Mouse (Mus musculus) liver, embryonic 11.5 days (tissue): Measurements from ENCODE around the gene Drc7. TPM values are rescaled to one million over a fixed set of nuclear protein-coding genes. Genes with fewer than 3 reads are reported as not detected.

Source experiments
- ATAC-seq: fragments of 200-750 bp; cut with Nextera tagmentation; replicated peaks from 2 replicates; pipeline ENCODE4 v1.8.0; 2017; ENCODE audit warnings: moderate number of reproducible peaks, mild to moderate bottlenecking, moderate TSS enrichment, moderate library complexity; ENCODE audit not compliant: low FRiP score
- DNase-seq: peaks from one replicate; pipeline ENCODE4 v3.0.0-alpha.2; 2017; ENCODE audit warnings: low spot score
- H3K27ac ChIP-seq: fragments of 300-500 bp; sonication (generic); 2 replicates; pipeline ENCODE4 v1.5.1; 2014; ENCODE audit warnings: mild to moderate bottlenecking, low read depth, low read length, control low read depth
- H3K27me3 ChIP-seq: fragments of 300-500 bp; sonication (generic); replicated peaks from 2 replicates; pipeline ENCODE4 v1.6.1; 2014; ENCODE audit warnings: low read length, mixed read lengths; ENCODE audit not compliant: control insufficient read depth, insufficient read depth
- H3K36me3 ChIP-seq: fragments of 300-500 bp; sonication (generic); 2 replicates; pipeline ENCODE4 v1.6.1; 2014; ENCODE audit warnings: mild to moderate bottlenecking, low read length, moderate library complexity, mixed read lengths; ENCODE audit not compliant: control insufficient read depth, insufficient read depth
- H3K4me1 ChIP-seq: fragments of 300-500 bp; sonication (generic); replicated peaks from 2 replicates; pipeline ENCODE4 v1.6.1; 2014; ENCODE audit warnings: low read length, mixed read lengths; ENCODE audit not compliant: control insufficient read depth, insufficient read depth
- H3K4me2 ChIP-seq: fragments of 300-500 bp; sonication (generic); 2 replicates; pipeline ENCODE4 v1.6.1; 2014; ENCODE audit warnings: mild to moderate bottlenecking, control low read depth, moderate library complexity
- H3K4me3 ChIP-seq: fragments of 300-500 bp; sonication (generic); 2 replicates; pipeline ENCODE4 v1.5.1; 2014; ENCODE audit warnings: low read depth, low read length, control low read depth
- H3K9ac ChIP-seq: fragments of 300-500 bp; sonication (generic); 2 replicates; pipeline ENCODE4 v1.6.1; 2014; ENCODE audit warnings: low read depth, low read length, control low read depth
- H3K9me3 ChIP-seq: fragments of 300-500 bp; sonication (generic); 2 replicates; pipeline ENCODE4 v1.6.1; 2016; ENCODE audit warnings: low read length, inconsistent platforms, mixed read lengths; ENCODE audit not compliant: control insufficient read depth
- WGBS: fragments of 180-500 bp; shearing (Covaris S2); extraction: QIAGEN DNeasy Blood & Tissue Kit; methylation state at CpG from one replicate; pipeline ENCODE4 v1.1.7; 2014; 5-methylcytosine and 5-hydroxymethylcytosine counted together
- polyA plus RNA-seq: library from polyadenylated mRNA; unstranded; fragments of >200 nt; fragmentation: Nextera tagmentation; extraction: Ambion mirVana; gene quantifications from 2 replicates; pipeline ENCODE4 v1.2.1, GENCODE M21; 2014

Gene Drc7
- polyA plus RNA-seq, result 0.26 TPM in 1 of 2 replicates, not detected in the other

DNA sequence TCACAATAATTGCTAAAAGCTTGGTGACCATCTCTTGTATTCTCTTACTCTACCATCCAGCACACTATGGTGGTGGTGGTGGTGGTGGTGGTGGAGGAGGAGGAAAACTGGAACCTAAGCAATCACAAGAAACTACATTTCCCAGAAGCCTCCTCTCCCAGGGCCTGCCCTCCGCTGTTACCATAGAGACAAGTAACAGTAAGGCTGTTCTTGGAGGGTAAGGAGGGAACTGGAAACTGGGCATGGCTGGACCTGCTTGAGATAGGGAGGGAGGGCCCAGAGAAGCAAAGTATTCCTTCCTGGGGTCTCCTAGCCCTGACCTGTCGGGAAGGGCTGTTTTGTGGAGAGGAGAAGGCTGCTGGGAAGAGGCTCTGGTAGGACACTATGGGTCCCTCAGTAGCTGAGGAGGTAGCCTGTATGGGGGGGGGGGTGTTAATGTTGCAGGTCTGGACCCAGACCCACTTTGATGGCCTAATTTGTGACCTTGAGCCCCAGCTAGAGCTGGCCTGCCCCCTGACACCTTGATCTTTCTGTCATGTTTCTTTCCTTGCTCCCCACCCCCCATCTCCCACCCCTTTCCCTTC lies at the start of gene Drc7:
Gene Drc7, plus strand, starts transcription at position 177 of the 584 bp plus-strand sequence.
- no peaks in the 10 kb centered on the region for H3K27me3 ChIP-seq
- H3K9ac ChIP-seq, result no peak within 1 kb of the TSS
- DNase-seq, result no peak
- ATAC-seq, result peak; percentile 49; the same call in 1 of the 2 replicates
- 21% methylated on average over 2 of the region's 2 CpGs for WGBS
- peaks cover 32% of the 10 kb centered on the region for H3K4me1 ChIP-seq
- no peak within 1 kb of the TSS for H3K4me3 ChIP-seq
- H3K9me3 ChIP-seq, result no peaks in the 10 kb centered on the region
- no peaks in the 10 kb centered on the region for H3K36me3 ChIP-seq
- H3K4me2 ChIP-seq, result no peak within 1 kb of the TSS
- no peak within 1 kb of the TSS for H3K27ac ChIP-seq

DNA sequence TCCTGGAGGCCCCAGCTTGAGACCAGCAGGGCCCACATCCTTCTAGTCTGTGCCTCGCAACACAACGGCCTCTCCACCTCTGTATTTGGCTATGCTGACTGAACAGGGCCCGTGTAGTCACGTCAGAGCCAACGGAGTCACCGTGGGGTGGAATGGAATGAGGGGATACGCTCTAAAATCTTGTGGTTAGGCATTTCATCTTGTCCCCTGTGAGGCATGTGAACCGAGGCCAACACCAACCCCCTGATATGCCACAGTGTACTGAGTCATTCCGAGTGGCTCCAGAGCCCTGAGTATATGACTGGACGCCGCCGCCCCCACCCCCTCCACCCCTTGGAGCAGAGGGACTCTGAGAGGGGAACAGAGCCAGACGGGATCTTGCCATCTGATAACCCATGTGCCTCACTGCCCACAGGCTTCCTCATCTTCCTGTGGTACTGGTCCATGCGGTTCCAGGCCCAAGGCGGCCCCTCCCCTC lies 42.4 kb upstream of the Drc7 start:
- Histone ChIP-seq H3K4me3 (no peak overlapping the region), H3K27me3 (no peaks in the 10 kb centered on the region), H3K36me3 (peaks cover 37% of the 10 kb centered on the region), H3K27ac (peak overlapping the region; percentile 8; the same call in 1 of the 2 replicates), H3K4me1 (peaks cover 5% of the 10 kb centered on the region), H3K9me3 (no peaks in the 10 kb centered on the region), H3K4me2 (no peak overlapping the region), H3K9ac (no peak overlapping the region)
- ATAC-seq, result no peak; the same call in 1 of the 2 replicates
- peak; percentile 34 for DNase-seq
- 63% methylated on average over 15 of the region's 15 CpGs for WGBS

DNA sequence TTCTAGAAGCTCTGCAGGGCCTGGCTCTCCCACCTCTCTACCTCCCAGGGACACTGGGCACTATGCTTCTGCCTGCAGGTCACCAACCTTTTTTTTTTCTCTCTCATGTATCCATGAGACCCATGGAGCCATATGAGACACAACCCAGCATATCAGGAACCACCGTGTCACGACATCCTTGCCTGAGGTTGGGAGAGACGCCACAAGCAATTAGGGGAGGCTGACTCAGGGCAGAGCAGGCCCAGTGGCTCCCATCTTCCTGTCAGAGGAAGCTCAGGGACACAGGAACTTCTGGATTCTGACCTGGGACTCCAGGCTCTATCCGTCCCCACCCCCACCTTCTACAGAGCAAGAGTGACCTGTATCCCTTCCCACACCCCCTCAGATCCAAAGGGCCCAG lies 39.0 kb upstream of the Drc7 start:
- Histone ChIP-seq H3K36me3 (peaks cover 14% of the 10 kb centered on the region), H3K4me2 (no peak overlapping the region), H3K4me1 (peaks cover 12% of the 10 kb centered on the region), H3K27me3 (no peaks in the 10 kb centered on the region), H3K9ac (no peak overlapping the region), H3K27ac (no peak overlapping the region), H3K9me3 (no peaks in the 10 kb centered on the region), H3K4me3 (no peak overlapping the region)
- DNase-seq (no peak), ATAC-seq (no peak)
- 63% methylated on average over 4 of the region's 4 CpGs for WGBS

GRCm38 (mm10) chr8:95016684-95017083 lies 38.2 kb upstream of the Drc7 start:
- WGBS, result 45% methylated on average over 4 of the region's 4 CpGs
- H3K9me3 ChIP-seq, result no peaks in the 10 kb centered on the region
- H3K4me2 ChIP-seq, result no peak overlapping the region
- H3K27ac ChIP-seq, result no peak overlapping the region
- H3K36me3 ChIP-seq, result peaks cover 12% of the 10 kb centered on the region
- DNase-seq (no peak), ATAC-seq (no peak)
- peaks cover 15% of the 10 kb centered on the region for H3K4me1 ChIP-seq
- H3K9ac ChIP-seq, result no peak overlapping the region
- H3K27me3 ChIP-seq, result no peaks in the 10 kb centered on the region
- no peak overlapping the region for H3K4me3 ChIP-seq

DNA sequence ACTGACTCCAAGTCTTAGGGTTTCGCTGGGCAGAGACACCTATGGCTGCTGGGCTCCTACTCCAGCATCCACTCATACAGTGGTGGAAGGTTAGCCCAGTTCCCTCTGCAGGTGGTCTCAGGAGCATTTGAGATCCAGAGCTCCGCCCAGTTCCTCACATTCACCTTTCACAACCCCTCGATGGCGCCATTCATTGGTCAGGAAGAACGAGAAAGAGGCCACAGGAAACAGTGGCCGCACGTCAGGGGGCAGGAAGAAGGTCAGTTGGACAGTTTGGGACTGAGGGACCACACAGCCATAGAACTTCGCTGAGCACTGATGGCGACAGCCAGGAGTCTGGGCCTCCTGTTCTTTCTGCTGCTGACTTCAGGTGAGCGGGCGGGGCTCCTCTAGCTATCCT lies 37.5 kb upstream of the Drc7 start, which contains the start of gene Adgrg3:
Gene Adgrg3, plus strand, starts transcription at position 242 of the 400 bp plus-strand sequence.
- H3K4me1 ChIP-seq, result peaks cover 17% of the 10 kb centered on the region
- H3K27me3 ChIP-seq, result no peaks in the 10 kb centered on the region
- H3K4me2 ChIP-seq, result no peak within 1 kb of the TSS
- H3K9ac ChIP-seq, result no peak within 1 kb of the TSS
- 0 out of 2 replicates have a peak within 1 kb of the TSS, but pooled peaks have one; percentile 5 for H3K4me3 ChIP-seq
- DNase-seq (no peak), ATAC-seq (no peak)
- no peaks in the 10 kb centered on the region for H3K9me3 ChIP-seq
- WGBS, result 57% methylated on average over 11 of the region's 11 CpGs
- H3K27ac ChIP-seq, result no peak within 1 kb of the TSS
- peaks cover 7% of the 10 kb centered on the region for H3K36me3 ChIP-seq

DNA sequence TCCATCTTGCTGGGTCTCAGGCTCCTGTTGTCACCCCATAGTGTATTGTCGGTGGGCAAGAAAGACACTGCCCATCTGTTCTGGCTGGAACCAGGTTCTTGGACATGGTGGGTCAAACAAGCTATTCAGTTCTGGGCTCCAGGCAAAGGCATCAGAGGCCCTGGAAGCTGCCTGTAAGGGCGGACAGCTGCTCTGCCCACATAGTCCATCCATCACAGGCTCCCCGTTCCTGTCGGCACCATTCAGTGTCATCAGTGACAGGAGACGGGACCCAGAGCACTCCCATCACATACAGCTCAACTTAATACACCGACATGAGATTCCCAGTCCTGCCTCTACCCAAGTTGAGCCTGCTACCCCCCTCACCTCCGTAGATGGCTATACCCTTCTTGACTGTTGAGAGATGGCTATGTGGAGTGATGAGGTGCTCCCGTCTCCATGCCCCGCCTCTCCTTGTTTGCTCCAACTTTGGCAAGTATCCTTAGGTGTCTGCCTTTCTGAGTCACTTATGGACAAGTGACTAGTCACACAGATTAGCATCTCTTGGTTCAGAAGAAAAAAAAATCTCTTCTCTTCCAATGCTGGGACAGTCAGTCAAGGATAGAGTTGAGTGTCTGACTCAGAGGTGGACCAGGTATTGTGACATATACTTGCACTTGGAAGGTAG lies 36.8 kb upstream of the Drc7 start:
- no peak for ATAC-seq
- Histone ChIP-seq H3K4me3 (0 out of 2 replicates have a peak overlapping the region, but pooled peaks have one; percentile 5), H3K9me3 (no peaks in the 10 kb centered on the region), H3K4me1 (peaks cover 17% of the 10 kb centered on the region), H3K36me3 (peaks cover 5% of the 10 kb centered on the region; the same call in 1 of the 2 replicates), H3K9ac (no peak overlapping the region), H3K27ac (no peak overlapping the region), H3K4me2 (no peak overlapping the region), H3K27me3 (no peaks in the 10 kb centered on the region)
- no peak for DNase-seq
- 59% methylated on average over 9 of the region's 9 CpGs for WGBS

GRCm38 (mm10) chr8:95020293-95020777 lies 34.6 kb upstream of the Drc7 start:
- Histone ChIP-seq H3K9ac (peak overlapping the region; percentile 22), H3K4me2 (peak overlapping the region; percentile 49), H3K27ac (peak overlapping the region; percentile 78), H3K36me3 (no peaks in the 10 kb centered on the region), H3K4me1 (peaks cover 17% of the 10 kb centered on the region), H3K4me3 (peak overlapping the region; percentile 28), H3K27me3 (no peaks in the 10 kb centered on the region), H3K9me3 (no peaks in the 10 kb centered on the region)
- DNase-seq (peak; percentile 62), ATAC-seq (peak; percentile 59)
- WGBS, result 20% methylated on average over 12 of the region's 12 CpGs

DNA sequence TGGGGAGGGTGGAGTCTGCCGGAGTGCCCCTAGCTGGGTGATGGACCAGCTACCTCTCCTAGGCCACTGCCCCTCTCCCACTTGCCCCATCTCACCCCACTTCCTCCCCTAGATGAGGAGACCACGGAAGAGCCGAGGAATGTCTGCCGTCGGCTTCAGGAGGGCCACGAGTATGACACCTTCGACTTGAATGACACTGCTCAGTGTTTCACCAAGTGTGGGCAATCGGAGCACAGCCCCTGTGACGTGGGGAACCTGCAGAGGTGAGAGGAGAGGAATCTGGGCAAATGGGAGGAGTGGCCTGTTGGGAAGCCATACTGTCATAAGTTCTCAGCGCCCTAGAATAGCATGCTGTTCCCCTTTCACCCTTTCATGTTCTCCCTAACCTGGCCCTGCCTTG lies 34.1 kb upstream of the Drc7 start:
- H3K27ac ChIP-seq, result peak overlapping the region; percentile 5; the same call in 1 of the 2 replicates
- 47% methylated on average over 10 of the region's 10 CpGs for WGBS
- ATAC-seq (no peak; the same call in 1 of the 2 replicates), DNase-seq (no peak)
- no peaks in the 10 kb centered on the region for H3K27me3 ChIP-seq
- peak overlapping the region; percentile 28 for H3K4me3 ChIP-seq
- peaks cover 17% of the 10 kb centered on the region for H3K4me1 ChIP-seq
- 0 out of 2 replicates have a peak, but pooled peaks cover 1% of the 10 kb centered on the region for H3K9me3 ChIP-seq
- no peak overlapping the region for H3K9ac ChIP-seq
- no peaks in the 10 kb centered on the region for H3K36me3 ChIP-seq
- peak overlapping the region; percentile 49 for H3K4me2 ChIP-seq
